ENCODE assay signal across 19 mouse cellular contexts in the genomic region with DNA sequence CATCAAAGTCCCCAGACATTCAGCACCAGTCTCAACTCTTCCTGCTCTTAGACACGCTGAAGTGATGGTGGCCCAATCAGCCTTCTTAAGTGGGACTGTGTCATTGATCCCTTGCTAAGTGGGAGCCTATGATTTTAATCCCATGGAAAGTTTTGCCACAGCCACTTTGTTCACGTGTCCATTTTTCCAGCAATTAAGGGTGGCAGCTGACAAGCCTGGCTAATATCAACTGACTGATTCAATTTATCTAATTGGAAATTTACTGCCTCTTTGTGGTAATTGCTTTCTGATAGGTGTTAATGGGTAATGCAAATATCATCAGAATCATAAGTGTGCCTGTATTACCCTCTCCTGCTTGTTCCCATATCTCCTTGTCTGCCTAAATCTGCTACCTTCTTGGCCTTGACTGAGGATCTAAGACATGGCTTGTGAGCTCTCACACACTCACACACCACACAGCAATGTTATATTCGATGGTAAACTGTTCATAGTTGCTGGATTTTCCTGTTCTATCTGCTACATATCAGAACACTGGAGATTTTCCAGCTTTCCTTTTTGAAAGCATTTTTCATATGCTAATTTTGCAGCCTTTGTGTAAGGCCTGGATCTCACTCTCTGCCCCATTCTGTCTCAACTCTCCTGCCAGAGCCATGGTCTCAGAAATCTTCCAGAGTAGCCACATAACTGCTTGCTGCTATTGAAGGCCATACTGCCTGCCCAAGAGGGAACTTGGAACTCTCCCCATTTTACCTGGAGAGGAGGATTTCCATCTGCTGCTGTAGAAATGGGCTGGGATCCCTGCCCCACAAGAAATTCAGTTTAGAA.
DNase-seq lines count a peak whose midpoint lies in the region; ATAC-seq and TF ChIP-seq lines count a peak whose summit lies in the region.
"Had no signal": no experiment of that assay in that cellular context is flagged by ENCODE, and none has a peak within 500 bp of the region (broad histone marks: within the 10 kb centered on the region; RNA-seq: fewer than 3 reads in every experiment).

No protein-coding gene starts in this region.

- H3K27me3 ChIP-seq in forebrain, postnatal 0 days (ENCODE audit: insufficient read depth, low read length) = no peaks in the 10 kb centered on the region
- H3K27me3 ChIP-seq: intestine, embryonic 15.5 days; limb, embryonic 15.5 days had no signal

- H3K4me3 ChIP-seq in forebrain, postnatal 0 days (ENCODE audit: low read depth, low read length) = no peak overlapping the region
- H3K4me3 ChIP-seq: embryonic facial prominence, embryonic 10.5 days; erythroblast, embryonic 14.5 days; intestine, embryonic 15.5 days; limb, embryonic 15.5 days had no signal

- no peak overlapping the region for H3K27ac ChIP-seq in forebrain, postnatal 0 days (ENCODE audit: low read depth, low read length)
- H3K27ac ChIP-seq: embryonic facial prominence, embryonic 10.5 days; intestine, embryonic 15.5 days; limb, embryonic 15.5 days; stomach, postnatal 0 days had no signal

- no peak for TF ChIP-seq POLR2A in brain, embryonic 14.5 days (IDR thresholded peaks at IDR 0.05; ENCODE audit: borderline replicate concordance, extremely low read depth, insufficient read depth, insufficient read length, poor library complexity, severe bottlenecking)

- no peak overlapping the region for H3K4me2 ChIP-seq in forebrain, postnatal 0 days (ENCODE audit: low read depth)
- H3K4me2 ChIP-seq: intestine, embryonic 15.5 days; limb, embryonic 15.5 days had no signal

- ATAC-seq in forebrain, postnatal 0 days = peak; percentile 18; the same call in 1 of the 2 replicates
- ATAC-seq: CD4-positive, CD25-positive, alpha-beta regulatory T cell, adult 4 months; intestine, embryonic 15.5 days; liver, postnatal 0 days had no signal

- no peaks in the 10 kb centered on the region for H3K9me3 ChIP-seq in forebrain, postnatal 0 days (ENCODE audit: low read length)
- H3K9me3 ChIP-seq: embryonic facial prominence, embryonic 10.5 days; intestine, embryonic 15.5 days; limb, embryonic 15.5 days had no signal

- TF ChIP-seq CTCF in brain, embryonic 14.5 days (IDR thresholded peaks at IDR 0.05; ENCODE audit: borderline replicate concordance, extremely low read depth, insufficient read depth, insufficient read length) = no peak
- TF ChIP-seq CTCF in forebrain, postnatal 0 days (IDR thresholded peaks at IDR 0.05; ENCODE audit: low read depth) = no peak

- H3K9ac ChIP-seq in forebrain, postnatal 0 days = no peak overlapping the region
- H3K9ac ChIP-seq: intestine, embryonic 15.5 days; limb, embryonic 15.5 days; liver, postnatal 0 days had no signal

- H3K36me3 ChIP-seq in forebrain, postnatal 0 days (ENCODE audit: insufficient read depth) = no peaks in the 10 kb centered on the region
- H3K36me3 ChIP-seq: embryonic facial prominence, embryonic 10.5 days; intestine, embryonic 15.5 days; limb, embryonic 15.5 days had no signal

- DNase-seq in brain, adult 2 months (ENCODE audit: low read depth, low spot score) = peak; percentile 28
- peak; percentile 92 for DNase-seq in brain, embryonic 14.5 days (ENCODE audit: low read depth)
- peak; percentile 80 to 86 for DNase-seq in cerebellum, postnatal 10 days
- peak; percentile 16 for DNase-seq in forebrain, postnatal 0 days
- DNase-seq in right cerebral cortex, adult 18-20 months = no peak
- DNase-seq in layer of hippocampus, postnatal 10 days (ENCODE audit: low spot score in 2 of 2) = no peak
- DNase-seq in lung, postnatal 36 days = no peak
- DNase-seq: adrenal gland, postnatal 10 days; heart, postnatal 10 days; kidney, postnatal 10 days; liver, postnatal 0 days; lung, postnatal 4 days; thymus, postnatal 14 days had no signal

- no peaks in the 10 kb centered on the region for H3K4me1 ChIP-seq in forebrain, postnatal 0 days (ENCODE audit: insufficient read depth)
- H3K4me1 ChIP-seq: embryonic facial prominence, embryonic 10.5 days; intestine, embryonic 15.5 days; limb, embryonic 15.5 days had no signal

- WGBS in forebrain, postnatal 0 days = 14% methylated on average over 3 of the region's 3 CpGs

Comparison
In these comparisons a context has a peak if more than half of its experiments do, and no peak if none do; other contexts are left out.
1. DNase-seq: peak in brain, adult 2 months (single experiment), brain, embryonic 14.5 days (single experiment), cerebellum, postnatal 10 days (2 of 2) and forebrain, postnatal 0 days (single experiment); none in right cerebral cortex, adult 18-20 months (single experiment), layer of hippocampus, postnatal 10 days (0 of 2) and lung, postnatal 36 days (single experiment).